Mouse (Mus musculus): Measurements from ENCODE around the gene Psd. TPM values are rescaled to one million over a fixed set of nuclear protein-coding genes. Genes with fewer than 3 reads are reported as not detected.

The Psd gene
- total and polyA plus RNA-seq, 3 experiments = 0.60 to 1.6 (median 0.80) TPM

GRCm38 (mm10) chr19:46337719-46338330, 10.9 kb upstream of the Psd start:
- DNase-seq = no peak
- no peaks in the 10 kb centered on the region for H3K36me3 ChIP-seq (ENCODE audit: control insufficient read depth, insufficient read depth, low read length)
- no peaks in the 10 kb centered on the region; the same call in 1 of the 2 replicates for H3K79me2 ChIP-seq (replicated peaks; ENCODE audit: control insufficient read depth, insufficient read depth, low read length)
- H3K4me3 ChIP-seq = peak overlapping the region; percentile 57
- H3K27ac ChIP-seq = peak overlapping the region; percentile 84
- peak overlapping the region; percentile 84 for H3K9ac ChIP-seq (ENCODE audit: low read depth, low read length)
- intact Hi-C loops (cut with DNase I) = loop anchor here (1.0 to 2.0 kb wide), 4 partner anchors 10 to 105 kb away; partner anchors contain the start of genes Fbxl15 and Sufu
- TF ChIP-seq EP300 (IDR thresholded peaks at IDR 0.05; ENCODE audit: insufficient read depth, low read depth, low read length) = no peak
- no peak for TF ChIP-seq CTCF (IDR thresholded peaks at IDR 0.05)
- TF ChIP-seq POLR2A (IDR thresholded peaks at IDR 0.05; ENCODE audit: insufficient read depth, low read depth, low read length) = no peak
- WGBS = 37% methylated on average over 15 of the region's 15 CpGs
- no peaks in the 10 kb centered on the region for H3K27me3 ChIP-seq (ENCODE audit: control insufficient read depth, insufficient read depth, low read length)
- H3K4me1 ChIP-seq (ENCODE audit: control insufficient read depth, insufficient read depth, low read length) = peaks cover 7% of the 10 kb centered on the region

DNA sequence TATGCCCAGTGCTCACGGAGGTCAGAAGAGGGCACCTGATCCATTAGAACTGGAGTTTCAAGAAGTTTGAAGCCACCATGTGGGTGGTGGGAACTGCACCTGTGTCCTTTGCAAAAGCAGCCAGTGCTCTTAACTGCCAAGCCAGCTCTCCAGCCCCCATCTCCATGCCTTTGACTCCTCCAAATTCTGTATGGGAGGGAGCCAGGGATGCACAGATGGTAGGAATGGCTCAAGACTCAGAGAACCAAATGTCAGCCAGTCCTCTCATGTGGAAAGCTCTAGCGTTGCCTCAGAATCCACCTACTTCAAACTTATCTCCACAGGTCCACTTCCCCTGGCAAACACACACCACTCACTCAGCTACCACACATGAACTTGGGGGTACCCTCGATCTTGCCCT, 7.0 kb upstream of the Psd start:
- no peak overlapping the region for H3K4me3 ChIP-seq
- H3K4me1 ChIP-seq (ENCODE audit: control insufficient read depth, insufficient read depth, low read length) = peaks cover 7% of the 10 kb centered on the region
- H3K27me3 ChIP-seq (ENCODE audit: control insufficient read depth, insufficient read depth, low read length) = no peaks in the 10 kb centered on the region
- TF ChIP-seq POLR2A (IDR thresholded peaks at IDR 0.05; ENCODE audit: insufficient read depth, low read depth, low read length) = no peak
- TF ChIP-seq CTCF (IDR thresholded peaks at IDR 0.05) = no peak
- no peak for TF ChIP-seq EP300 (IDR thresholded peaks at IDR 0.05; ENCODE audit: insufficient read depth, low read depth, low read length)
- no peaks in the 10 kb centered on the region for H3K36me3 ChIP-seq (ENCODE audit: control insufficient read depth, insufficient read depth, low read length)
- intact Hi-C loops (cut with DNase I) = no loop called here
- WGBS = 77% methylated on average over 3 of the region's 3 CpGs
- no peak for DNase-seq
- no peaks in the 10 kb centered on the region; the same call in 1 of the 2 replicates for H3K79me2 ChIP-seq (replicated peaks; ENCODE audit: control insufficient read depth, insufficient read depth, low read length)
- H3K27ac ChIP-seq = no peak overlapping the region
- H3K9ac ChIP-seq (ENCODE audit: low read depth, low read length) = no peak overlapping the region

GRCm38 (mm10) chr19:46332721-46333339, 5.9 kb upstream of the Psd start:
- Histone ChIP-seq H3K27ac (no peak overlapping the region), H3K36me3 (ENCODE audit: control insufficient read depth, insufficient read depth, low read length) (no peaks in the 10 kb centered on the region), H3K79me2 (replicated peaks; ENCODE audit: control insufficient read depth, insufficient read depth, low read length) (no peaks in the 10 kb centered on the region; the same call in 1 of the 2 replicates), H3K4me3 (no peak overlapping the region), H3K9ac (ENCODE audit: low read depth, low read length) (no peak overlapping the region), H3K27me3 (ENCODE audit: control insufficient read depth, insufficient read depth, low read length) (no peaks in the 10 kb centered on the region), H3K4me1 (ENCODE audit: control insufficient read depth, insufficient read depth, low read length) (peaks cover 6% of the 10 kb centered on the region)
- DNase-seq = no peak
- no peak for TF ChIP-seq CTCF (IDR thresholded peaks at IDR 0.05)
- intact Hi-C loops (cut with DNase I) = no loop called here
- WGBS = 76% methylated on average over 7 of the region's 7 CpGs

- DNase-seq = no peak
- 74% methylated on average over 3 of the region's 3 CpGs for WGBS
- intact Hi-C loops (cut with DNase I) = no loop called here
These were observed 5.0 kb upstream of the Psd start for GRCm38 (mm10) chr19:46331936-46332335.

GRCm38 (mm10) chr19:46331326-46331725, 4.4 kb upstream of the Psd start:
- no peaks in the 10 kb centered on the region for H3K79me2 ChIP-seq (replicated peaks; ENCODE audit: control insufficient read depth, insufficient read depth, low read length)
- TF ChIP-seq CTCF (IDR thresholded peaks at IDR 0.05) (no peak), EP300 (IDR thresholded peaks at IDR 0.05; ENCODE audit: insufficient read depth, low read depth, low read length) (no peak), POLR2A (IDR thresholded peaks at IDR 0.05; ENCODE audit: insufficient read depth, low read depth, low read length) (no peak)
- H3K27ac ChIP-seq = no peak overlapping the region
- no peak for DNase-seq
- H3K9ac ChIP-seq (ENCODE audit: low read depth, low read length) = no peak overlapping the region
- intact Hi-C loops (cut with DNase I) = no loop called here
- no peak overlapping the region for H3K4me3 ChIP-seq
- 90% methylated on average over 14 of the region's 14 CpGs for WGBS
- no peaks in the 10 kb centered on the region for H3K36me3 ChIP-seq (ENCODE audit: control insufficient read depth, insufficient read depth, low read length)
- peaks cover 7% of the 10 kb centered on the region for H3K4me1 ChIP-seq (ENCODE audit: control insufficient read depth, insufficient read depth, low read length)
- H3K27me3 ChIP-seq (ENCODE audit: control insufficient read depth, insufficient read depth, low read length) = no peaks in the 10 kb centered on the region

More at GRCm38 (mm10) chr19:46331936-46332335, 5.0 kb upstream of the Psd start:
- no peaks in the 10 kb centered on the region for H3K79me2 ChIP-seq (replicated peaks; ENCODE audit: control insufficient read depth, insufficient read depth, low read length)
- H3K36me3 ChIP-seq (ENCODE audit: control insufficient read depth, insufficient read depth, low read length) = no peaks in the 10 kb centered on the region
- H3K9ac ChIP-seq (ENCODE audit: low read depth, low read length) = no peak overlapping the region
- H3K27ac ChIP-seq = no peak overlapping the region
- no peak for TF ChIP-seq CTCF (IDR thresholded peaks at IDR 0.05)
- no peak for TF ChIP-seq POLR2A (IDR thresholded peaks at IDR 0.05; ENCODE audit: insufficient read depth, low read depth, low read length)
- TF ChIP-seq EP300 (IDR thresholded peaks at IDR 0.05; ENCODE audit: insufficient read depth, low read depth, low read length) = no peak
- H3K4me1 ChIP-seq (ENCODE audit: control insufficient read depth, insufficient read depth, low read length) = peaks cover 4% of the 10 kb centered on the region
- H3K27me3 ChIP-seq (ENCODE audit: control insufficient read depth, insufficient read depth, low read length) = no peaks in the 10 kb centered on the region
- no peak overlapping the region for H3K4me3 ChIP-seq

GRCm38 (mm10) chr19:46330696-46331095, 3.7 kb upstream of the Psd start:
- TF ChIP-seq EP300 (IDR thresholded peaks at IDR 0.05; ENCODE audit: insufficient read depth, low read depth, low read length) (no peak), POLR2A (IDR thresholded peaks at IDR 0.05; ENCODE audit: insufficient read depth, low read depth, low read length) (no peak), CTCF (IDR thresholded peaks at IDR 0.05) (no peak)
- Histone ChIP-seq H3K79me2 (replicated peaks; ENCODE audit: control insufficient read depth, insufficient read depth, low read length) (no peaks in the 10 kb centered on the region), H3K9ac (ENCODE audit: low read depth, low read length) (no peak overlapping the region), H3K27me3 (ENCODE audit: control insufficient read depth, insufficient read depth, low read length) (no peaks in the 10 kb centered on the region), H3K27ac (no peak overlapping the region), H3K4me3 (no peak overlapping the region), H3K36me3 (ENCODE audit: control insufficient read depth, insufficient read depth, low read length) (no peaks in the 10 kb centered on the region), H3K4me1 (ENCODE audit: control insufficient read depth, insufficient read depth, low read length) (peaks cover 7% of the 10 kb centered on the region)
- no peak for DNase-seq
- intact Hi-C loops (cut with DNase I) = no loop called here
- 92% methylated on average over 12 of the region's 12 CpGs for WGBS

All from heart, adult 2 months (tissue).